Mouse (Mus musculus) forebrain, embryonic 14.5 days (tissue): Measurements from ENCODE around the gene Clcf1. TPM values are rescaled to one million over a fixed set of nuclear protein-coding genes. Genes with fewer than 3 reads are reported as not detected.

ENCODE experiments used
- ATAC-seq: fragments of 200-750 bp; cut with Nextera tagmentation; 2 replicates; pipeline ENCODE4 v1.8.0; 2017; ENCODE audit warnings: mild to moderate bottlenecking, moderate library complexity
- DNase-seq: peaks from one replicate; pipeline ENCODE4 v3.0.0-alpha.2; 2015; ENCODE audit warnings: low spot score
- H3K27ac ChIP-seq: fragments of 300-500 bp; sonication (generic); 2 replicates; pipeline ENCODE4 v1.5.1; 2014; ENCODE audit warnings: low read depth, mild to moderate bottlenecking, control low read depth, low read length, moderate library complexity
- H3K27me3 ChIP-seq: fragments of 300-500 bp; sonication (generic); replicated peaks from 2 replicates; pipeline ENCODE4 v1.6.1; 2014; ENCODE audit warnings: low read length, control low read depth, mixed read lengths; ENCODE audit not compliant: control insufficient read depth, insufficient read depth
- H3K36me3 ChIP-seq: fragments of 300-500 bp; sonication (generic); 2 replicates; pipeline ENCODE4 v1.6.1; 2014; ENCODE audit warnings: low read length, control low read depth; ENCODE audit not compliant: control insufficient read depth, insufficient read depth
- H3K4me1 ChIP-seq: fragments of 300-500 bp; sonication (generic); 2 replicates; pipeline ENCODE4 v1.6.1; 2014; ENCODE audit warnings: antibody characterized with exemption, low read length, control low read depth; ENCODE audit not compliant: control insufficient read depth, insufficient read depth
- H3K4me2 ChIP-seq: fragments of 300-500 bp; sonication (generic); 2 replicates; pipeline ENCODE4 v1.6.1; 2014; ENCODE audit warnings: mild to moderate bottlenecking, control low read depth, low read length
- H3K4me3 ChIP-seq: fragments of 300-500 bp; sonication (generic); 2 replicates; pipeline ENCODE4 v1.5.1; 2014; ENCODE audit warnings: low read depth, low read length, control low read depth
- H3K9ac ChIP-seq: fragments of 300-500 bp; sonication (generic); 2 replicates; pipeline ENCODE4 v1.6.1; 2014; ENCODE audit warnings: mild to moderate bottlenecking, low read length, control low read depth, moderate library complexity
- H3K9me3 ChIP-seq: fragments of 300-500 bp; sonication (generic); replicated peaks from 2 replicates; pipeline ENCODE4 v1.6.1; 2016; ENCODE audit warnings: low read length, control low read depth, mixed read lengths; ENCODE audit not compliant: control insufficient read depth
- WGBS: fragments of 180-500 bp; shearing (Covaris S2); extraction: QIAGEN DNeasy Blood & Tissue Kit; methylation state at CpG from one replicate; pipeline ENCODE4 v1.1.7; 2014; 5-methylcytosine and 5-hydroxymethylcytosine counted together
- polyA plus RNA-seq: library from polyadenylated mRNA; unstranded; fragments of >200 nt; fragmentation: Nextera tagmentation; extraction: Ambion mirVana; gene quantifications from 2 replicates; pipeline ENCODE4 v1.2.1, GENCODE M21; 2014

Clcf1 gene
- polyA plus RNA-seq, 1 experiment from 2014 or later = 0.85 TPM

GRCm38 (mm10) chr19:4213524-4213974, 489 bp upstream of the Clcf1 start:
- Histone ChIP-seq H3K27ac (no peak overlapping the region), H3K9ac (no peak overlapping the region), H3K36me3 (no peaks in the 10 kb centered on the region), H3K4me1 (peaks cover 15% of the 10 kb centered on the region), H3K9me3 (no peaks in the 10 kb centered on the region), H3K27me3 (peaks cover 41% of the 10 kb centered on the region), H3K4me3 (no peak overlapping the region), H3K4me2 (peak overlapping the region; percentile 94)
- ATAC-seq = no peak
- WGBS = 8% methylated on average over 9 of the region's 9 CpGs
- DNase-seq = no peak

DNA sequence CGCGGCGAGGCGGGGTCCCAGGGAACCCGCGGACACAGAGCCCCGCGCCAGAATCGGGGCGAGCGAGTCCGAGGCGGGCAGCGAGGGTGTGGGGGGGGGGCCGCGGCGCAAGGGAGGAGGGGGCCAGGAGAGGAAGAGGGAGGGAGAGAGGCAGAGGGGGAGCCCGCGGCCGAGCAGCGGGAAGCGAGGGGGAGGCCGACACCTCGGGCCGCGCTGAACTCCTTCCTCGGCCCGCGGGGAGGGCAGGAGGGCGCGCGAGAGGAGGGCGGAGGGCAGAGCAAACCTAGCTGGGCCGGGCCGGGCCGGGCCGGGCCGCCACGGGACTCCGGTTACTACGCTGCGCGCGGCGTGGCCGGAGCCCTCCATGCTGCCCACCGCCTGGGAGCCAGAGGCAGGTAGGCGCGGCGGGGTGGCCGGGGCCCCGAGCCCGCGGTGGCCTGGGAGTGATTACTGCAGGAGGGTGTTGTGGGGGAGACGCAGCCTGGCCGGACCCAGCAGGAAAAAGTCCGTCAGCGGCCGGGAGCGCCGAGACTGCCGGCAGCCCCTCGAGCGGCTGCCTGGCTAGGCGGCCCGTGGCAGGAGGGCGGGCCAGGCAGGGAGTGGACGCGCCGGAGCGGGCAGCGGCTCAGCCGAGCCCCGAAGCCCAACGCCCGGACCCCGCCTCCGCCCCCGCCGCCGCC, 873 bp downstream of the Clcf1 start:
- peaks cover 41% of the 10 kb centered on the region for H3K27me3 ChIP-seq

GRCm38 (mm10) chr19:4215451-4215840, 1.4 kb downstream of the Clcf1 start:
- no peak for DNase-seq
- WGBS = 2% methylated on average over 13 of the region's 21 CpGs
- H3K36me3 ChIP-seq = no peaks in the 10 kb centered on the region
- H3K9ac ChIP-seq = peak overlapping the region; percentile 69
- H3K4me2 ChIP-seq = peak overlapping the region; percentile 94
- H3K27ac ChIP-seq = no peak overlapping the region
- peak overlapping the region; percentile 51 for H3K4me3 ChIP-seq
- ATAC-seq = no peak
- H3K4me1 ChIP-seq = peaks cover 16% of the 10 kb centered on the region
- no peaks in the 10 kb centered on the region for H3K9me3 ChIP-seq
- peaks cover 41% of the 10 kb centered on the region for H3K27me3 ChIP-seq

More for the DNA sequence above, 873 bp downstream of the Clcf1 start:
- ATAC-seq (peak; percentile 32; the same call in 1 of the 2 replicates), DNase-seq (no peak)
- Histone ChIP-seq H3K4me2 (peak overlapping the region; percentile 94), H3K27ac (no peak overlapping the region), H3K4me1 (peaks cover 15% of the 10 kb centered on the region), H3K9me3 (no peaks in the 10 kb centered on the region), H3K4me3 (peak overlapping the region; percentile 51), H3K9ac (peak overlapping the region; percentile 69), H3K36me3 (no peaks in the 10 kb centered on the region)
- under 1% methylated on average over 51 of the region's 81 CpGs for WGBS

DNA sequence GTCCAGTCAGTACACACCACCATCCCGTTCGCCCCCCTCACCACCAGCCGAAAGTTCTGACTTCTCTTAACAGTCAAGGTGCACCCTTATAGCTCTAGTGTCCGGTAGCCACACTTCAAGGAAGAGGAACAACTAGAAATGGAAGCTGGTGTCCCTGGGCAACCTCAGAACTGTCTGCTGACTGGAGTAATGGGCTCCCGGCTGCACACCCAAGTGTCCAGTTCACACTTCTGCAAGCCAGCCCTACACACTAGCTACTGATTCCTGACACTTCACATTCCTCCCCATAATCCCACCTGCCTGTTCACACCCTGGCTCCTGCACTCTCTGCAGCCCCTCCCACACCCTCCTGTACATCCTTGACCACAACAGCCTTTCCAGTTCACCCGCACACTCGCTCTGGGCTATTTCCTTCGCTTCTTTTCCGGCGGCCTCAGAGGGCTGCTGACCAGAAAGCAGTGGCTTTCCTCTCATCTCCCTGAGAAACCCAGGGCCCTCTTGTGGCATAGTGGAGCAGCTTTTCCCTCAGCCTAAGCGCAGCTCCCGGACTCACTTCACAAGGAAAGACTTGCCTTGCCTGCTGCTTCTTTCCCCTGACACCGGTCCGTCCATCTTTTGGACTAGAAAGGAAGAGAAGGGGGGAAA, 2.1 kb downstream of the Clcf1 start:
- H3K4me3 ChIP-seq = no peak overlapping the region
- no peaks in the 10 kb centered on the region for H3K36me3 ChIP-seq
- H3K4me1 ChIP-seq = peaks cover 21% of the 10 kb centered on the region
- ATAC-seq = no peak
- WGBS = 30% methylated on average over 14 of the region's 14 CpGs
- no peaks in the 10 kb centered on the region for H3K9me3 ChIP-seq
- H3K4me2 ChIP-seq = 0 out of 2 replicates have a peak overlapping the region, but pooled peaks have one; percentile 7
- H3K9ac ChIP-seq = peak overlapping the region; percentile 21; the same call in 1 of the 2 replicates
- no peak overlapping the region for H3K27ac ChIP-seq
- H3K27me3 ChIP-seq = peaks cover 41% of the 10 kb centered on the region
- peak; percentile 52 for DNase-seq

DNA sequence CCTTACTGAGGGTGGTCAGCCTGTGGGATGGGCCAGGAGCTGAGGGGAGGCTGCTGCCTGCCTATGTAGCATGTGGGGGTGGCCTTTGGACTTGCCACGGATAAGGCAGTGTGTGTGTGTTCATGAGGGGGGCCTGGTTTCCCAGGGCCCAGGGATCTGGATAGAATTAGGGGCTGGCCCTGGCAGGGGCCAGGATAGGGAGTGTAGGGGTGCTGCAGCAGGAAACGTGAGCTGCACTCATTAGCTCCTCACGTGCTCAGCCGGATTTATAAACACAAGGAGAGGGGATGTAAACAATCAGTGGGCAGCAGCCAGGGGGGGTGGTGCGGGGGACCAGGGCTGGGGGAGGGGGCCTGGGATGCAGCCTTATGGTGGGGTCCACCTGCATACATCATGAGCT, 3.1 kb downstream of the Clcf1 start:
- WGBS = 7% methylated on average over 5 of the region's 5 CpGs
- no peak for DNase-seq
- peaks cover 21% of the 10 kb centered on the region for H3K4me1 ChIP-seq

GRCm38 (mm10) chr19:4217855-4218254, 3.8 kb downstream of the Clcf1 start:
- ATAC-seq = no peak
- peaks cover 31% of the 10 kb centered on the region for H3K27me3 ChIP-seq
- 32% methylated on average over 3 of the region's 3 CpGs for WGBS
- H3K4me2 ChIP-seq = no peak overlapping the region
- no peak overlapping the region for H3K9ac ChIP-seq
- no peak for DNase-seq
- H3K27ac ChIP-seq = no peak overlapping the region
- no peak overlapping the region for H3K4me3 ChIP-seq
- H3K4me1 ChIP-seq = peaks cover 21% of the 10 kb centered on the region
- H3K36me3 ChIP-seq = no peaks in the 10 kb centered on the region
- no peaks in the 10 kb centered on the region for H3K9me3 ChIP-seq

More for the DNA sequence above, 3.1 kb downstream of the Clcf1 start:
- H3K27ac ChIP-seq = no peak overlapping the region
- H3K9ac ChIP-seq = no peak overlapping the region
- peaks cover 37% of the 10 kb centered on the region for H3K27me3 ChIP-seq
- no peaks in the 10 kb centered on the region for H3K9me3 ChIP-seq
- H3K4me3 ChIP-seq = no peak overlapping the region
- ATAC-seq = no peak
- H3K4me2 ChIP-seq = no peak overlapping the region
- no peaks in the 10 kb centered on the region for H3K36me3 ChIP-seq

GRCm38 (mm10) chr19:4218293-4218692, 4.3 kb downstream of the Clcf1 start:
- Histone ChIP-seq H3K9me3 (no peaks in the 10 kb centered on the region), H3K27me3 (peaks cover 27% of the 10 kb centered on the region), H3K27ac (no peak overlapping the region), H3K9ac (no peak overlapping the region), H3K4me1 (peaks cover 21% of the 10 kb centered on the region), H3K36me3 (no peaks in the 10 kb centered on the region), H3K4me2 (no peak overlapping the region), H3K4me3 (no peak overlapping the region)
- ATAC-seq (no peak), DNase-seq (no peak)
- WGBS = 84% methylated on average over 11 of the region's 11 CpGs

DNA sequence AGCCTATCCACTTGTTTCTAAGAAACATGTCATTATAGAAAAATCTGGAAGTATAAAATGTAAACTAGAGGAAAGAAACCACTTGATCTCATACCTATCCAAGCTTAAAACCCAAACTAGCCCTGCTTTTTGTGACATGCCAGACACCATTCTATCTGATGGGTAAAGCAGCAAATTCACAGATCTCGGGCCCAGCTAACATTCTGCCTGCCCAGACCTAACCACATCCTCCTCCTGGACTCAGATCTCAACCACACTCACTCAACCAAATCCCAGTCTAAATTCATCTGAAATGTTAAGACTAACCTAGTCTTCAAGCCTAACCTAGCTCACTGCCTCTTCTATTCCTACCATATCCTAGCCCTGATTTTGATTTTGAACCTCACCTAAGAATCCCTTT, 4.7 kb downstream of the Clcf1 start:
- DNase-seq = no peak
- no peak overlapping the region for H3K27ac ChIP-seq
- H3K4me2 ChIP-seq = no peak overlapping the region
- H3K27me3 ChIP-seq = peaks cover 26% of the 10 kb centered on the region
- H3K4me1 ChIP-seq = peaks cover 21% of the 10 kb centered on the region
- no peaks in the 10 kb centered on the region for H3K9me3 ChIP-seq
- no peak for ATAC-seq
- no peak overlapping the region for H3K4me3 ChIP-seq
- 72% methylated on average over 1 of the region's 1 CpGs for WGBS
- H3K9ac ChIP-seq = no peak overlapping the region
- no peaks in the 10 kb centered on the region for H3K36me3 ChIP-seq

DNA sequence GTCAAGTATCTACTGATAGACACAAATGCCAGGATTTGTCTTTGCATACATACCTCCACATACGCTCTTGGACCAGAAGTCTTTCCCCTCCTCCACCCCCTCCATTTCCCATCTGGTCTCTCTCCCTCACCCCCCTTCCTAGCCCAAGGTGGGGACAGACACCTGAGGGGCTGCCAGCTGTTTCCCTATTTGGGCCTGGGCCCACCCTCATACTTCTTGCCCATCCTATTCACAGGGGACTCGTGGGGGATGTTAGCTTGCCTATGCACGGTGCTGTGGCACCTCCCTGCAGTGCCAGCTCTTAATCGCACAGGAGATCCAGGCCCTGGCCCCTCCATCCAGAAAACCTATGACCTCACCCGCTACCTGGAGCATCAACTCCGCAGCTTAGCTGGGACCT, 5.9 kb downstream of the Clcf1 start:
- 78% methylated on average over 6 of the region's 6 CpGs for WGBS
- H3K27me3 ChIP-seq = peaks cover 20% of the 10 kb centered on the region
- no peak overlapping the region for H3K9ac ChIP-seq

More for the DNA sequence above, 5.9 kb downstream of the Clcf1 start:
- Histone ChIP-seq H3K27ac (no peak overlapping the region), H3K9me3 (no peaks in the 10 kb centered on the region), H3K4me1 (peaks cover 10% of the 10 kb centered on the region), H3K4me2 (no peak overlapping the region), H3K4me3 (no peak overlapping the region), H3K36me3 (no peaks in the 10 kb centered on the region)
- no peak for DNase-seq
- no peak for ATAC-seq
